Comparison of ENCODE assay signal across 19 mouse cellular contexts in genomic region chr5:123272927-123273326, GRCm38 (mm10).
"Had no signal": no experiment of that assay in that cellular context is flagged by ENCODE, and none has a peak within 500 bp of the region (broad histone marks: within the 10 kb centered on the region; RNA-seq: fewer than 3 reads in every experiment).

No protein-coding gene starts in this region.

- H3K27me3 ChIP-seq: liver, embryonic 13.5 days; neural tube, embryonic 12.5 days; neural tube, embryonic 15.5 days had no signal

- H3K9me3 ChIP-seq: liver, embryonic 13.5 days; neural tube, embryonic 12.5 days; neural tube, embryonic 15.5 days had no signal

- H3K4me2 ChIP-seq: liver, embryonic 13.5 days; neural tube, embryonic 12.5 days; neural tube, embryonic 15.5 days had no signal

- DNase-seq: kidney, adult 18-20 months; kidney, adult 9 months; kidney, postnatal 25 days; layer of hippocampus, postnatal 36 days; liver, embryonic 13.5 days; lung, adult 2 months; lung, postnatal 14 days; lung, postnatal 4 days; right cerebral cortex, postnatal 25 days; spleen, adult 18-20 months; thymus, adult 2 months; thymus, postnatal 14 days; thymus, postnatal 4 days had no signal

- H3K9ac ChIP-seq: liver, embryonic 13.5 days; neural tube, embryonic 12.5 days; neural tube, embryonic 15.5 days had no signal

- H3K36me3 ChIP-seq: liver, embryonic 13.5 days; neural tube, embryonic 12.5 days; neural tube, embryonic 15.5 days had no signal

- H3K4me3 ChIP-seq: left cerebral cortex, adult 2 months; liver, embryonic 13.5 days; neural tube, embryonic 12.5 days; neural tube, embryonic 15.5 days had no signal

- H3K4me1 ChIP-seq: liver, embryonic 13.5 days; neural tube, embryonic 12.5 days had no signal

- H3K27ac ChIP-seq: kidney, postnatal 0 days; left cerebral cortex, adult 2 months; liver, embryonic 13.5 days; neural tube, embryonic 12.5 days; neural tube, embryonic 15.5 days; stomach, postnatal 0 days had no signal

- ATAC-seq: intestine, embryonic 16.5 days had no signal
